Mouse (Mus musculus) liver, adult 2 months (tissue): ENCODE data around the gene Zan. TPM values are rescaled to one million over a fixed set of nuclear protein-coding genes. Genes with fewer than 3 reads are reported as not detected.
A peak's percentile ranks its signal among the peaks of the same experiment; 100 is the strongest.

ENCODE experiments used
- DNase-seq: peaks from one replicate; pipeline ENCODE4 v3.0.0-alpha.2; 2011; ENCODE audit warnings: low read depth, low spot score; ENCODE audit errors: extremely low read depth
- H3K27ac ChIP-seq: fragments of 200-500 bp; replicated peaks from 2 replicates; pipeline ENCODE4 v1.5.1; 2012; ENCODE audit warnings: low read depth, mild to moderate bottlenecking, control low read depth, inconsistent platforms, low read length; ENCODE audit not compliant: insufficient read depth
- H3K27me3 ChIP-seq: fragments of 200-500 bp; 2 replicates; pipeline ENCODE4 v1.6.1; 2012; ENCODE audit warnings: mild to moderate bottlenecking, moderate library complexity, low read length, inconsistent platforms; ENCODE audit not compliant: control insufficient read depth, insufficient read depth
- H3K36me3 ChIP-seq: fragments of 200-500 bp; 2 replicates; pipeline ENCODE4 v1.6.1; 2012; ENCODE audit warnings: low read length, inconsistent platforms; ENCODE audit not compliant: control insufficient read depth, insufficient read depth
- H3K4me1 ChIP-seq: fragments of 200-500 bp; 2 replicates; pipeline ENCODE4 v1.6.1; 2011; ENCODE audit warnings: low read length; ENCODE audit not compliant: control insufficient read depth, insufficient read depth
- H3K4me3 ChIP-seq: fragments of 200-500 bp; 2 replicates; pipeline ENCODE4 v1.5.1; 2011; ENCODE audit warnings: low read depth, mild to moderate bottlenecking, control low read depth, low read length, moderate library complexity; ENCODE audit not compliant: insufficient read depth
- H3K79me2 ChIP-seq: fragments of 200-500 bp; 2 replicates; pipeline ENCODE4 v1.6.1; 2012; ENCODE audit warnings: inconsistent platforms, mild to moderate bottlenecking, low read length, moderate library complexity; ENCODE audit not compliant: control insufficient read depth, insufficient read depth
- H3K9ac ChIP-seq: fragments of 200-500 bp; 2 replicates; pipeline ENCODE4 v1.6.1; 2012; ENCODE audit warnings: low read depth, mild to moderate bottlenecking, control low read depth, inconsistent platforms, low read length
- CTCF ChIP-seq: fragments of 200-500 bp; IDR thresholded peaks from 2 replicates; pipeline ENCODE4 v1.5.1; 2011; ENCODE audit warnings: low read depth, low read length, control low read depth
- POLR2A ChIP-seq: fragments of 200-500 bp; IDR thresholded peaks from 2 replicates; pipeline ENCODE4 v1.6.1; 2011; ENCODE audit warnings: low read length, control low read depth; ENCODE audit not compliant: insufficient read depth; ENCODE audit errors: extremely low read depth
- WGBS: fragments of 180-500 bp; shearing (Covaris S2); methylation state at CpG from one replicate; pipeline ENCODE4 v1.1.7; 2018; 5-methylcytosine and 5-hydroxymethylcytosine counted together
- polyA plus RNA-seq: library from polyadenylated mRNA; depleted of rRNA; stranded (reverse); fragments of >200 nt; gene quantifications from 2 replicates; pipeline ENCODE4 v1.2.3, GENCODE M21; 2012
- total RNA-seq: library from RNA; depleted of rRNA; stranded (reverse); fragments of >200 nt; gene quantifications from 2 replicates; pipeline ENCODE4 v1.2.3, GENCODE M21; 2014

Zan gene
- total and polyA plus RNA-seq, 2 experiments = under 0.01 to 0.02 TPM

- no peak overlapping the region for H3K9ac ChIP-seq
- DNase-seq = no peak
- H3K27me3 ChIP-seq = no peaks in the 10 kb centered on the region
- no peak overlapping the region for H3K27ac ChIP-seq
- H3K36me3 ChIP-seq = peaks cover 5% of the 10 kb centered on the region
- 26% methylated on average over 11 of the region's 11 CpGs for WGBS
- no peaks in the 10 kb centered on the region for H3K79me2 ChIP-seq
- H3K4me3 ChIP-seq = no peak overlapping the region
- peaks cover 7% of the 10 kb centered on the region; the same call in 1 of the 2 replicates for H3K4me1 ChIP-seq
- TF ChIP-seq CTCF (no peak), POLR2A (no peak)
Measured at GRCm38 (mm10) chr5:137377176-137377575, 99.7 kb downstream of the Zan start.

- DNase-seq = no peak
- TF ChIP-seq POLR2A = no peak
- no peak for TF ChIP-seq CTCF
- Histone ChIP-seq H3K4me3 (no peak overlapping the region), H3K27me3 (no peaks in the 10 kb centered on the region), H3K27ac (no peak overlapping the region), H3K9ac (no peak overlapping the region), H3K79me2 (no peaks in the 10 kb centered on the region), H3K36me3 (peaks cover 5% of the 10 kb centered on the region), H3K4me1 (peaks cover 7% of the 10 kb centered on the region; the same call in 1 of the 2 replicates)
- WGBS = 46% methylated on average over 9 of the region's 9 CpGs
Measured at GRCm38 (mm10) chr5:137376722-137377121, 100.1 kb downstream of the Zan start.

GRCm38 (mm10) chr5:137376198-137376597 lies 100.7 kb downstream of the Zan start:
- peaks cover 9% of the 10 kb centered on the region for H3K36me3 ChIP-seq
- no peaks in the 10 kb centered on the region for H3K27me3 ChIP-seq
- TF ChIP-seq POLR2A (no peak), CTCF (peak; percentile 52; the same call in 1 of the 2 replicates)
- H3K79me2 ChIP-seq = no peaks in the 10 kb centered on the region
- H3K27ac ChIP-seq = peak overlapping the region; percentile 28; the same call in 1 of the 2 replicates
- H3K4me3 ChIP-seq = no peak overlapping the region
- no peak overlapping the region for H3K9ac ChIP-seq
- peak; percentile 31 for DNase-seq
- WGBS = 26% methylated on average over 7 of the region's 7 CpGs
- peaks cover 7% of the 10 kb centered on the region; the same call in 1 of the 2 replicates for H3K4me1 ChIP-seq

DNA sequence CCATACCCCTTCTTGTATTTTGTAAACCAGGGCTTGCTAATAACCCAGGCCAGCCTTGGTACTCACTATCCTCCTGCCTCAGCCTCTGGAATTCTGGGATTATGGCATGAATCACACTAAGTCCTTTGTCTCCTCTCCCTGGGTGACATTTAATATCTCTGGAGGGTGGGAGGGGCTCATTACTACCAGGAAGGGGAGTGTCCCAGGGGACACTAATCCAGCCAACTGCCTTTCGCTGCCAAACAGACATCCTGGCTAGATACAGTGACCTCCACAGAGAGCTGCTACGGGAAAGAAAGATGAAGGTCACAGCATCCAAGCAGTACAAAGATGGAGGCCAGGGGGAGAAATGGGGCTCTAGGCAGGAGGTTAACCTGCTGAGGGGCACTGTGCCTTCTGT lies 101.2 kb downstream of the Zan start:
- Histone ChIP-seq H3K79me2 (no peaks in the 10 kb centered on the region), H3K27me3 (no peaks in the 10 kb centered on the region), H3K4me3 (no peak overlapping the region), H3K9ac (no peak overlapping the region), H3K27ac (peak overlapping the region; percentile 28; the same call in 1 of the 2 replicates), H3K36me3 (peaks cover 13% of the 10 kb centered on the region), H3K4me1 (peaks cover 7% of the 10 kb centered on the region; the same call in 1 of the 2 replicates)
- peak; percentile 51 for DNase-seq
- 8% methylated on average over 2 of the region's 2 CpGs for WGBS
- no peak for TF ChIP-seq POLR2A

GRCm38 (mm10) chr5:137374521-137375080 lies 102.3 kb downstream of the Zan start:
- WGBS = 94% methylated on average over 4 of the region's 4 CpGs
- no peak for TF ChIP-seq POLR2A
- no peak for TF ChIP-seq CTCF
- Histone ChIP-seq H3K36me3 (peaks cover 21% of the 10 kb centered on the region), H3K4me3 (no peak overlapping the region), H3K27ac (no peak overlapping the region), H3K27me3 (no peaks in the 10 kb centered on the region), H3K79me2 (no peaks in the 10 kb centered on the region), H3K4me1 (peaks cover 7% of the 10 kb centered on the region; the same call in 1 of the 2 replicates), H3K9ac (no peak overlapping the region)
- no peak for DNase-seq

DNA sequence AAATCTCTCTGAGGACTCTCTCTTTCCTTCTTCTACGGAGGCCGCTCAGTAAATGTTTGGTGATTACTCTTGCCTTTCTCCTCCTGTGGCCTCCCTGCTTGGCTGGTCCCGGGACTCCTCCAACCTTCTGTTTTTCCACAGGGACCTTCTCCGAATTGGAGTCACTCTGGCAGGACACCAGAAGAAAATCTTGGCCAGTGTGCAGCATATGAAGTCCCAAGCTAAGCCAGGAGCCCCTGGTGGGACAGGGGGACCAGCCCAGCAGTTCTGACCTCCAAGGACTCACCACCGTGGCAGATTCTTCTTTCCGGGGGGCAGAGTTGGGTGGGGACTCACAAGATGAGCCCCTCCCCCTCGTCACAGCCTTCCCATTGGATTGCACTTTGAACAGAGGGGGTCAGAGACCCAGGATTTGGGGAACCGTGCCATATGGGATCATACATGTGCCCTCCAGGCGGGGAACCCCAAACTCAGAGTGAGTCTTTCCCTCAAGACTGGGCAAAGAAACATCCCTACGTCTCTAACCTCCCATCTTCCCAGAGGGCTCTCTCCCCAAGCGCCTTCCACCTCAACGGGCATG lies 103.4 kb downstream of the Zan start:
- DNase-seq = no peak
- no peak overlapping the region for H3K4me3 ChIP-seq
- no peaks in the 10 kb centered on the region for H3K27me3 ChIP-seq
- peaks cover 31% of the 10 kb centered on the region for H3K36me3 ChIP-seq
- no peaks in the 10 kb centered on the region for H3K79me2 ChIP-seq
- 76% methylated on average over 12 of the region's 12 CpGs for WGBS
- H3K9ac ChIP-seq = no peak overlapping the region
- TF ChIP-seq POLR2A = no peak
- no peak overlapping the region for H3K27ac ChIP-seq
- peaks cover 7% of the 10 kb centered on the region; the same call in 1 of the 2 replicates for H3K4me1 ChIP-seq
